Mouse (Mus musculus): ENCODE data around the gene Maff. TPM values are rescaled to one million over a fixed set of nuclear protein-coding genes. Genes with fewer than 3 reads are reported as not detected.
A peak's percentile ranks its signal among the peaks of the same experiment; 100 is the strongest.

Gene Maff
- total and polyA plus RNA-seq, 3 experiments = 9.2 to 15.4 (median 10.5) TPM

- peak overlapping the region; percentile 58; the same call in 1 of the 2 replicates for H3K9ac ChIP-seq (ENCODE audit: insufficient read depth, low read depth)
- no peak for TF ChIP-seq CHD1 (IDR thresholded peaks at IDR 0.05; ENCODE audit: low read depth, low read length)
- no peak for TF ChIP-seq TCF12 (IDR thresholded peaks at IDR 0.05; ENCODE audit: low read depth, low read length)
- TF ChIP-seq IRF4 (IDR thresholded peaks at IDR 0.05; ENCODE audit: low read depth, low read length) = no peak
- no peak for TF ChIP-seq NELFE (IDR thresholded peaks at IDR 0.05; ENCODE audit: low read depth, low read length)
- TF ChIP-seq ELF1 (IDR thresholded peaks at IDR 0.05; ENCODE audit: low read depth, low read length) = no peak
- TF ChIP-seq SIN3A (IDR thresholded peaks at IDR 0.05; ENCODE audit: low read length) = no peak
- no peak for TF ChIP-seq NRF1 (IDR thresholded peaks at IDR 0.05; ENCODE audit: low read depth, low read length)
- TF ChIP-seq MYC (IDR thresholded peaks at IDR 0.05; ENCODE audit: low read depth, low read length) = no peak
- no peak for TF ChIP-seq JUN (IDR thresholded peaks at IDR 0.05; ENCODE audit: insufficient read depth, low read depth, low read length)
- no peak for TF ChIP-seq MAX (IDR thresholded peaks at IDR 0.05; ENCODE audit: low read length)
- TF ChIP-seq ZKSCAN1 (IDR thresholded peaks at IDR 0.05; ENCODE audit: borderline replicate concordance, low read depth, low read length) = no peak
- no peak for TF ChIP-seq MAFK (IDR thresholded peaks at IDR 0.05; ENCODE audit: insufficient replicate concordance, low read length)
- no peak for TF ChIP-seq USF1 (IDR thresholded peaks at IDR 0.05; ENCODE audit: low read depth, low read length)
- TF ChIP-seq POLR2A (IDR thresholded peaks at IDR 0.05; ENCODE audit: low read depth, low read length) = no peak
- no peak for TF ChIP-seq USF2 (conservative IDR thresholded peaks at IDR 0.05; ENCODE audit: low read depth, low read length)
- TF ChIP-seq MAZ (IDR thresholded peaks at IDR 0.05; ENCODE audit: low read depth, low read length) = no peak
- TF ChIP-seq KAT2A (IDR thresholded peaks at IDR 0.05; ENCODE audit: insufficient replicate concordance, low read length) = no peak
- H3K79me2 ChIP-seq (replicated peaks; ENCODE audit: control insufficient read depth, extremely low read depth, insufficient read depth, poor library complexity, severe bottlenecking) = peaks cover 20% of the 10 kb centered on the region
- H3K36me3 ChIP-seq (replicated peaks in 1 of 2; ENCODE audit: control insufficient read depth in 1 of 2, insufficient read depth in 1 of 2, low read length in 1 of 2) = peaks cover 2 to 21% of the 10 kb centered on the region in 2 experiments
- H3K4me2 ChIP-seq (ENCODE audit: insufficient read depth, low read depth, poor library complexity, severe bottlenecking) = peak overlapping the region; percentile 73
- in situ Hi-C loops (cut with MboI; ENCODE audit: low pct_ligation_motif_present, low pct_unique_long_range_greater_than_20kb, low sequenced_read_pairs) = no loop called here
- dilution Hi-C loops (cut with MboI; ENCODE audit: extremely low pct_ligation_motif_present, extremely low pct_unique_long_range_greater_than_20kb, low sequenced_read_pairs) = no loop called here
- H3K27me3 ChIP-seq (replicated peaks) = peaks cover 2% of the 10 kb centered on the region
- peak overlapping the region; percentile 69 to 91 (median 89) for H3K4me3 ChIP-seq (replicated peaks in 1 of 3; ENCODE audit: low read depth in 2 of 3, low read length in 2 of 3, poor library complexity in 1 of 3)
- H3K27ac ChIP-seq (ENCODE audit: insufficient read depth, low read depth) = no peak overlapping the region
- H3K4me1 ChIP-seq (ENCODE audit: control insufficient read depth in 1 of 2, insufficient read depth in 2 of 2) = peaks cover 31 to 57% of the 10 kb centered on the region in 2 experiments
- H3K9me3 ChIP-seq (replicated peaks; ENCODE audit: low read length) = no peaks in the 10 kb centered on the region
- no peak for DNase-seq (ENCODE audit: extremely low read depth)
Measured at GRCm38 (mm10) chr15:79402176-79402575, 55.8 kb downstream of the Maff start.

GRCm38 (mm10) chr15:79402836-79403762 lies 56.7 kb downstream of the Maff start, which contains the start of gene Tmem184b:
Tmem184b (minus strand) TSS chr15:79403569.
- Histone ChIP-seq H3K4me3 (replicated peaks in 1 of 3; ENCODE audit: low read depth in 2 of 3, low read length in 2 of 3, poor library complexity in 1 of 3) (peak within 1 kb of the TSS; percentile 71 to 91 (median 89)), H3K9ac (ENCODE audit: insufficient read depth, low read depth) (peak within 1 kb of the TSS; percentile 74), H3K4me2 (ENCODE audit: insufficient read depth, low read depth, poor library complexity, severe bottlenecking) (peak within 1 kb of the TSS; percentile 73), H3K27ac (ENCODE audit: insufficient read depth, low read depth) (no peak within 1 kb of the TSS), H3K9me3 (replicated peaks; ENCODE audit: low read length) (no peaks in the 10 kb centered on the region), H3K4me1 (ENCODE audit: control insufficient read depth in 1 of 2, insufficient read depth in 2 of 2) (peaks cover 28 to 57% of the 10 kb centered on the region in 2 experiments), H3K79me2 (replicated peaks; ENCODE audit: control insufficient read depth, extremely low read depth, insufficient read depth, poor library complexity, severe bottlenecking) (peaks cover 20% of the 10 kb centered on the region), H3K36me3 (replicated peaks in 1 of 2; ENCODE audit: control insufficient read depth in 1 of 2, insufficient read depth in 1 of 2, low read length in 1 of 2) (peaks cover 0 to 15% of the 10 kb centered on the region in 2 experiments), H3K27me3 (replicated peaks) (peaks cover 2% of the 10 kb centered on the region)
- dilution Hi-C loops (cut with MboI; ENCODE audit: extremely low pct_ligation_motif_present, extremely low pct_unique_long_range_greater_than_20kb, low sequenced_read_pairs) = no loop called here
- peak; percentile 66 for DNase-seq (ENCODE audit: extremely low read depth)
- in situ Hi-C loops (cut with MboI; ENCODE audit: low pct_ligation_motif_present, low pct_unique_long_range_greater_than_20kb, low sequenced_read_pairs) = no loop called here
- no peak; the same call in 1 of the 2 replicates for TF ChIP-seq MEF2A (IDR thresholded peaks at IDR 0.05; ENCODE audit: borderline replicate concordance, low read depth, low read length)
- TF ChIP-seq RCOR1 (conservative IDR thresholded peaks at IDR 0.05; ENCODE audit: low read depth, low read length) = no peak
- no peak for TF ChIP-seq MAFK (IDR thresholded peaks at IDR 0.05; ENCODE audit: insufficient replicate concordance, low read length)
- TF ChIP-seq CHD2 (IDR thresholded peaks at IDR 0.05; ENCODE audit: low read length) = 0 out of 2 replicates have a peak, but pooled peaks have one; percentile 13
- TF ChIP-seq UBTF (IDR thresholded peaks at IDR 0.05; ENCODE audit: low read depth, low read length) = no peak
- TF ChIP-seq NELFE (IDR thresholded peaks at IDR 0.05; ENCODE audit: low read depth, low read length) = peak; percentile 68; the same call in 1 of the 2 replicates
- TF ChIP-seq JUN (IDR thresholded peaks at IDR 0.05; ENCODE audit: insufficient read depth, low read depth, low read length) = peak; percentile 60
- TF ChIP-seq BHLHE40 (IDR thresholded peaks at IDR 0.05; ENCODE audit: low read depth, low read length) = no peak
- TF ChIP-seq MAZ (IDR thresholded peaks at IDR 0.05; ENCODE audit: low read depth, low read length) = no peak
- TF ChIP-seq POLR2A (IDR thresholded peaks at IDR 0.05; ENCODE audit: low read depth, low read length) = peak; percentile 79
- no peak for TF ChIP-seq USF1 (IDR thresholded peaks at IDR 0.05; ENCODE audit: low read depth, low read length)
- TF ChIP-seq TCF12 (IDR thresholded peaks at IDR 0.05; ENCODE audit: low read depth, low read length) = 0 out of 2 replicates have a peak, but pooled peaks have one; percentile 44
- TF ChIP-seq IRF4 (IDR thresholded peaks at IDR 0.05; ENCODE audit: low read depth, low read length) = peak; percentile 60; the same call in 1 of the 2 replicates
- TF ChIP-seq SIN3A (IDR thresholded peaks at IDR 0.05; ENCODE audit: low read length) = peak; percentile 77; the same call in 1 of the 2 replicates
- no peak for TF ChIP-seq GABPA (IDR thresholded peaks at IDR 0.05; ENCODE audit: insufficient replicate concordance, low read depth, low read length)
- peak; percentile 55; the same call in 1 of the 2 replicates for TF ChIP-seq ZMIZ1 (IDR thresholded peaks at IDR 0.05; ENCODE audit: low read depth, low read length)
- peak; percentile 28; the same call in 1 of the 2 replicates for TF ChIP-seq EP300 (IDR thresholded peaks at IDR 0.05; ENCODE audit: low read length)
- TF ChIP-seq MYC (IDR thresholded peaks at IDR 0.05; ENCODE audit: low read depth, low read length) = peak; percentile 71; the same call in 1 of the 2 replicates
- no peak for TF ChIP-seq CHD1 (IDR thresholded peaks at IDR 0.05; ENCODE audit: low read depth, low read length)
- TF ChIP-seq TBP (conservative IDR thresholded peaks at IDR 0.05; ENCODE audit: low read depth, low read length) = no peak
- TF ChIP-seq JUND (conservative IDR thresholded peaks at IDR 0.05; ENCODE audit: low read depth, low read length) = peak; percentile 35; the same call in 1 of the 2 replicates
